In the genomic region with DNA sequence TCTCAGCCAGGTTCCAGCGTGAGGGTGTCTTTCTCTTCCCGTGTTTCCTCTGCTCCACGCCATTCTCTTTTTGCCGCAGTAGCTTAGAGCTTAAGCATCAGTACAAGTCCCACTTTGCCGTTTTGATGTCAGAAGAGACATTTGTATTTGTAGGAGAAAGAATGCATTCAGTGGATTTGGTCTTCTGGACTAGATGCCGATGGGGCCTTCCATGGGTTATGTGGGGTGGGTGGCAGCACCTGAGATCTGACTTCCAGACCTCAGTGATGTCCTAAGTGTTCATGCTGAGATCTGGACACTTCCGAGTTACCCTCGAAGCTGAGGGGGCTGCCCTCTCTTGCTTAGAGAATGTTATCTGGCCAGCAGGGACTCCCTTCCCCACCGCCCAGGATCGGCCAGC, we compare ENCODE assay signal across 16 mouse cellular contexts.
"Had no signal": no experiment of that assay in that cellular context is flagged by ENCODE, and none has a peak within 500 bp of the region (broad histone marks: within the 10 kb centered on the region; RNA-seq: fewer than 3 reads in every experiment).

No protein-coding gene starts in this region.

- H3K4me1 ChIP-seq: neural tube, embryonic 13.5 days; neural tube, embryonic 15.5 days; stomach, embryonic 15.5 days had no signal

- H3K4me2 ChIP-seq: neural tube, embryonic 13.5 days; neural tube, embryonic 15.5 days; stomach, embryonic 15.5 days had no signal

- H3K27me3 ChIP-seq: neural tube, embryonic 13.5 days; neural tube, embryonic 15.5 days; stomach, embryonic 15.5 days had no signal

- DNase-seq: retina, postnatal 1 day; right cerebral cortex, adult 18-20 months; right cerebral cortex, postnatal 14 days; right cerebral cortex, postnatal 25 days; right cerebral cortex, postnatal 4 days; spleen, adult 18-20 months; thymus, adult 18-20 months; thymus, adult 2 months; thymus, postnatal 14 days; thymus, postnatal 25 days; thymus, postnatal 36 days; thymus, postnatal 4 days had no signal

- H3K9me3 ChIP-seq: neural tube, embryonic 13.5 days; neural tube, embryonic 15.5 days; stomach, embryonic 15.5 days had no signal

- H3K27ac ChIP-seq: neural tube, embryonic 13.5 days; neural tube, embryonic 15.5 days; stomach, embryonic 15.5 days; stomach, postnatal 0 days had no signal

- H3K4me3 ChIP-seq: neural tube, embryonic 13.5 days; neural tube, embryonic 15.5 days; stomach, embryonic 15.5 days had no signal

- H3K9ac ChIP-seq: neural tube, embryonic 13.5 days; neural tube, embryonic 15.5 days; stomach, embryonic 15.5 days had no signal
